Mouse (Mus musculus): ENCODE results near the gene Tyrp1. TPM values are rescaled to one million over a fixed set of nuclear protein-coding genes. Genes with fewer than 3 reads are reported as not detected.

The Tyrp1 gene
- polyA plus RNA-seq, 1 experiment from 2014 or later: not detected

DNA sequence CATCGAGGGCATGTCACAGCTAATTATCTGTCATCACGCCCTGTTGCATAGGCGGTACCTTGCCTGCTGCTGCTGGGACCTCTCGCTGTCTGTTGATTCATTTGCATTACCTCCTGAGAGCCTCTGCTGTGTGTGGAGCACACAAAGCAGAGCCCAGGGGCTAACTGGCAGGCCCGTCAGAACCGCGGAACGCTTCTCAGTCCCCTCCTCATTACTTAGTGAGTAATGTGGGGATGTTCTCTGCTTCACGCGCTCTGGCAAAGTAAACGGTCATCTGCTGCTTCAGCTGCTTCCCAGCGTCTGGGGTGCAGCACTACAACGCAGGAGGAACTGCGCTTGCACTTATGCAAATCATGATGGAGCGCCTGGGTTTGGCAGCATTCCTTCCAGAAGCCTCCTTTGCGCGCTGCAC is 30.6 kb downstream of the Tyrp1 start:
- peaks cover 6% of the 10 kb centered on the region; the same call in 1 of the 2 replicates for H3K4me1 ChIP-seq
- H3K4me2 ChIP-seq: peak overlapping the region; percentile 68
- H3K27me3 ChIP-seq: no peaks in the 10 kb centered on the region
- no peak overlapping the region for H3K27ac ChIP-seq
- ATAC-seq (replicated peaks; ENCODE audit: low FRiP score): peak; percentile 75
- under 1% methylated on average over 17 of the region's 17 CpGs for WGBS
- no peaks in the 10 kb centered on the region for H3K36me3 ChIP-seq
- H3K9ac ChIP-seq: peak overlapping the region; percentile 38; the same call in 1 of the 2 replicates
- H3K9me3 ChIP-seq (replicated peaks): no peaks in the 10 kb centered on the region
- H3K4me3 ChIP-seq (replicated peaks): peak overlapping the region; percentile 42

GRCm38 (mm10) chr4:80866065-80866464 is 32.1 kb downstream of the Tyrp1 start:
- peak; percentile 79 for ATAC-seq (replicated peaks; ENCODE audit: low FRiP score)
- H3K4me3 ChIP-seq (replicated peaks): no peak overlapping the region

GRCm38 (mm10) chr4:80869598-80869997 is 35.7 kb downstream of the Tyrp1 start:
- no peak overlapping the region for H3K9ac ChIP-seq
- H3K36me3 ChIP-seq: no peaks in the 10 kb centered on the region
- H3K27ac ChIP-seq: no peak overlapping the region
- no peaks in the 10 kb centered on the region for H3K27me3 ChIP-seq
- ATAC-seq (replicated peaks; ENCODE audit: low FRiP score): no peak
- H3K4me3 ChIP-seq (replicated peaks): no peak overlapping the region
- H3K4me1 ChIP-seq: peaks cover 18% of the 10 kb centered on the region
- 45% methylated on average over 2 of the region's 2 CpGs for WGBS
- H3K4me2 ChIP-seq: no peak overlapping the region
- H3K9me3 ChIP-seq (replicated peaks): no peaks in the 10 kb centered on the region

More at GRCm38 (mm10) chr4:80866065-80866464, 32.1 kb downstream of the Tyrp1 start:
- Histone ChIP-seq H3K27me3 (no peaks in the 10 kb centered on the region), H3K4me1 (peaks cover 6% of the 10 kb centered on the region; the same call in 1 of the 2 replicates), H3K36me3 (no peaks in the 10 kb centered on the region), H3K9ac (no peak overlapping the region), H3K27ac (no peak overlapping the region), H3K9me3 (replicated peaks) (no peaks in the 10 kb centered on the region), H3K4me2 (no peak overlapping the region)
- WGBS: 15% methylated on average over 5 of the region's 5 CpGs

DNA sequence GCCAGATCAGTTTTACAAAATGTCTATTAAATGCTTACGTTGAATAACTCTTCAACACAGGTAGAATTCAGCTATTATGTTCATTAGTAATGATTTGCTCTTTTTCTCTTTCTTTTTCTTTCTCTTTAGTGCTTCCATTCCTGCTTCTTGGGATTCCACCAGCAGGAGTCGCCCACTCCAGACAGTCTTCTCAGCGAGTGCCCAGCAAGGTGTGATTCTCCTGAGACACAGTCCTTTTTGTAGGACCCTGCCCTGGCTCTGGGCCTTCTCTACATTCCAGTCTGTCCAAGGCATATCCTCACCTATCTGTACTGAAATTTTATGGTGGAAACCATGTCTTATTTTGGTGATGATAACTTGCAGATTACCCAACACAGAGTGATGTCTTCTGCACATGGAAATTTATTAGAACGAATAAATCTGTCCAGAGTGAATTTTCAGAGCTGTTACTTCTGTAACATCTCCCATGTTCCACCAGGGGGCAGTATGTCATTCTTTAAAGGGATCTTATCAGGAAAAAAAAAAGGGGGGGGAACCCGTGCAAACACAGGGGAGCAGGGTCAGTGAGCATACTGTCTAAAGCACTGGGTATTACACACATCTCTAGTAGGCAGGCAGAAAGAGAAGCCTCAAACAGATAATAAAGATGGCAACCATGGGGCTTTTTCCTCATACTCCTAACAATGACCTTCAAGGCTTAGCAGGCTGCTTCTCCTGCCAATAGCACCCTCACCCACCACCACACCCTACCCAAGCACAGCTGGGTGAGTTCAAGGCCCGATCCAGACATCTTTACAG is 39.1 kb downstream of the Tyrp1 start:
- Histone ChIP-seq H3K9ac (no peak overlapping the region), H3K36me3 (no peaks in the 10 kb centered on the region), H3K9me3 (replicated peaks) (no peaks in the 10 kb centered on the region), H3K4me3 (replicated peaks) (no peak overlapping the region), H3K4me1 (peaks cover 19% of the 10 kb centered on the region), H3K27me3 (no peaks in the 10 kb centered on the region), H3K27ac (peak overlapping the region; percentile 48; the same call in 1 of the 2 replicates), H3K4me2 (no peak overlapping the region)
- no peak; the same call in 1 of the 2 replicates for ATAC-seq (replicated peaks; ENCODE audit: low FRiP score)
- WGBS: 36% methylated on average over 6 of the region's 6 CpGs

DNA sequence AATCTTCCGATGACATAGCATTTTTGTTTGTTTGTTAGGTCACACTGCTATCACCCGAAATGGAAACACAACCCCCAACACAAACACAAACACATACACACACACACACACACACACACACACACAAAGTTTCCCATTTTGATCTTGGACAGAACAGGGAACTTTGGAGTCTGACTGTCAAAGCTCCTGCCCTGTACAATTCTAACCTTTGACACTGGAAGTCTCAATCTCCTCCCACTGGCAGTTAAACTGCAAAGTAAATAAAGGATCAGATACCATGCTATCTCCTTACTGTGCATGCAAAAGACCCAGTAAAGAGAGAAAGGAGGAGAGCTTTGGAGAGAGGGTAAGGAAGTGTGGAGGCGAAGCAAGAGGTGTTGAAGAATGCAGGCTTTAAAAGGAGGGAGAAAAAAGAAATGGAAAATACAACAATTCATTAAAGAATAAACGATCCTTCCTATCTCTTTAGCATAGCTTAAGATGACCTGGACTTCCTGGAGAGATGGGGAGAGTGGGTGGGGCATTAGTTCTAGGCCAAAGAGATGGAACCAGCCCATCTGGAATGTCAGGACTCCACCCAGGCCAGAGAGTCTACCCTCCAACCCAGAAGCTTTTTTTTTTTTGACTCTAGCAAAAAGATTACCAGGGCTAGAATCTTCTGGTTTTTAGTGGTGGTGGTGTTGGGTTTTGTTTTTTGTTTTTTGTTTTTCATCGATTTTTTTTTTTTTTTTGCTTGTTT is 40.4 kb downstream of the Tyrp1 start:
- 23% methylated on average over 5 of the region's 5 CpGs for WGBS
- no peak overlapping the region for H3K9ac ChIP-seq
- no peaks in the 10 kb centered on the region for H3K9me3 ChIP-seq (replicated peaks)
- H3K27me3 ChIP-seq: no peaks in the 10 kb centered on the region
- no peaks in the 10 kb centered on the region for H3K36me3 ChIP-seq
- peaks cover 19% of the 10 kb centered on the region for H3K4me1 ChIP-seq
- no peak overlapping the region for H3K4me2 ChIP-seq
- ATAC-seq (replicated peaks; ENCODE audit: low FRiP score): peak; percentile 84
- H3K4me3 ChIP-seq (replicated peaks): no peak overlapping the region
- H3K27ac ChIP-seq: peak overlapping the region; percentile 48; the same call in 1 of the 2 replicates

DNA sequence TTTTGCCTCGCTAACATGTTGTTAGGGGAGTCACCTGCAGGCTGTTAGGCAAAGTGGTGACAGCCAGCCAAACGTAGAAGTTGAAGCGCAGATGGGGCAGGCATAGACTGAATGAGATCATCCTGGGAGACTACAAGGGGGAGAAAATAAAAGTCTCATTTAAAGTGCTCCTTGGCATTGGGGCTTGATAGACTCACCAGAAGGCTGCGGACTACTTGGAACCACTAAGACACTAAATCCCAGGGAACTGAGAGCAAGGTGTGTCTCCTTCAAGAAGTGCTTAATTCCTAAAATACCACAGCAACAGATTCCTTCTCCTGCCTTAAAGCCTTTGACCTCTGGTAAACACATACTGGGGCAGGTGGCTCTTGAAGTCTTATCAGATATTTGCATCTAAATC is 41.1 kb downstream of the Tyrp1 start:
- peaks cover 19% of the 10 kb centered on the region for H3K4me1 ChIP-seq
- H3K4me3 ChIP-seq (replicated peaks): no peak overlapping the region
- H3K9me3 ChIP-seq (replicated peaks): no peaks in the 10 kb centered on the region
- WGBS: 67% methylated on average over 4 of the region's 4 CpGs
- H3K27ac ChIP-seq: no peak overlapping the region
- H3K27me3 ChIP-seq: no peaks in the 10 kb centered on the region
- no peak overlapping the region for H3K9ac ChIP-seq
- no peak overlapping the region for H3K4me2 ChIP-seq
- ATAC-seq (replicated peaks; ENCODE audit: low FRiP score): no peak
- H3K36me3 ChIP-seq: no peaks in the 10 kb centered on the region

DNA sequence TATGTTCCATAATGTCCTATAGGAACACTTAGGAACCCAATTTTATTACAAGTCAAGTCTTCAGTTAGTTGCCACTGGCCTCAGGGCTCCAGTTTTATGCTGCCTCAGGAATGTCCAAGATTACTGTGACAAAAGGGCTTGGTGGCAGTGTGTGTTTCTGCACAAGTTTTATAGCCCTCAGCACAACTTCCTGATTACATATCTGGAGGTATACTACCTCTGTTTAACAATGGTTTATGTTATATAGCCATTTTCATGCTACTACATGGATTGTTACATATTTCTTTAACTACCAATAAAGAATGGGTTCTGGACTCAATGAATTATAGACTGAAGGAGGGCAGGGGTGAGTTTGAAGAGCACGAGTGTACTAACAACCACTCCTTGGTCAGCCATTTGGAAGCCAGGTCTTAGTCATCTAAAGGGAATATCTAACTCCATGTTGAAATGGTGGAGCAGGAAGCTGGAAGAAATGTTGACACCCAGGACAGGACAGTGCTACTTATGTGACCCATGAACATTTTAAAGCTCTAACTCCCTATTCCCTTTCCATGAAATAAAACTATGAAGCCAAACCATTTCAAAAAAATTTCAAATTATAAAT is 48.2 kb downstream of the Tyrp1 start:
- H3K4me2 ChIP-seq: no peak overlapping the region
- no peak overlapping the region for H3K9ac ChIP-seq
- H3K4me1 ChIP-seq: no peaks in the 10 kb centered on the region
- H3K27ac ChIP-seq: no peak overlapping the region
- WGBS: 72% methylated on average over 1 of the region's 1 CpGs
- no peak overlapping the region for H3K4me3 ChIP-seq (replicated peaks)
- no peaks in the 10 kb centered on the region for H3K27me3 ChIP-seq
- no peaks in the 10 kb centered on the region for H3K9me3 ChIP-seq (replicated peaks)
- no peak for ATAC-seq (replicated peaks; ENCODE audit: low FRiP score)
- H3K36me3 ChIP-seq: no peaks in the 10 kb centered on the region

- H3K4me2 ChIP-seq: no peak overlapping the region
- no peaks in the 10 kb centered on the region for H3K36me3 ChIP-seq
- no peak overlapping the region for H3K27ac ChIP-seq
- 79% methylated on average over 4 of the region's 4 CpGs for WGBS
- no peaks in the 10 kb centered on the region for H3K9me3 ChIP-seq (replicated peaks)
- H3K27me3 ChIP-seq: no peaks in the 10 kb centered on the region
- ATAC-seq (replicated peaks; ENCODE audit: low FRiP score): no peak
- no peak overlapping the region for H3K4me3 ChIP-seq (replicated peaks)
- no peaks in the 10 kb centered on the region for H3K4me1 ChIP-seq
- no peak overlapping the region for H3K9ac ChIP-seq
Observed at GRCm38 (mm10) chr4:80886631-80887030, 52.7 kb downstream of the Tyrp1 start.

DNA sequence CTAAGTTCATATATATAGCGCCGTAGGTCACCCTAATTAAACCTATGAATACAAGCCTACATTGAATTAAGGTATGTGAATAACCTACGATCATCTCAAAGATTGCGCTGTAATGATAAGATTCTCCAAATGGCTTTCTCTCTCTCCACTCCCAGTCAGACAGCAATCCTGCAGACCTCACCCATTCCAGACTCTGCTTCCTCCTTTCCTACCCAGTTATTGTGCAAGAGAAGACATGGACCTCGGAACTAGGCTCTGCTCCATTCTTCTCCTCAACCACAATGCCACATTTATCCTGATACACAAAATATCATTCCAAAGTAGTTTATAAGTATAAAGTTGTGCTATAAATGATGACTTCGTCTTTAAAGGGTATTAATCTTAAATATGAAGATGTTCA is 57.1 kb downstream of the Tyrp1 start:
- Histone ChIP-seq H3K4me1 (peaks cover 7% of the 10 kb centered on the region; the same call in 1 of the 2 replicates), H3K4me3 (replicated peaks) (no peak overlapping the region), H3K36me3 (no peaks in the 10 kb centered on the region), H3K27ac (no peak overlapping the region), H3K27me3 (no peaks in the 10 kb centered on the region), H3K9me3 (replicated peaks) (no peaks in the 10 kb centered on the region), H3K4me2 (no peak overlapping the region), H3K9ac (no peak overlapping the region)
- WGBS: 93% methylated on average over 6 of the region's 6 CpGs
- no peak for ATAC-seq (replicated peaks; ENCODE audit: low FRiP score)

- no peak overlapping the region for H3K4me3 ChIP-seq (replicated peaks)
Observed at GRCm38 (mm10) chr4:80895278-80895894, 61.5 kb downstream of the Tyrp1 start.

More at GRCm38 (mm10) chr4:80895278-80895894, 61.5 kb downstream of the Tyrp1 start:
- no peak for ATAC-seq (replicated peaks; ENCODE audit: low FRiP score)
- Histone ChIP-seq H3K4me1 (peaks cover 7% of the 10 kb centered on the region; the same call in 1 of the 2 replicates), H3K27ac (no peak overlapping the region), H3K27me3 (no peaks in the 10 kb centered on the region), H3K9me3 (replicated peaks) (no peaks in the 10 kb centered on the region), H3K9ac (no peak overlapping the region), H3K4me2 (no peak overlapping the region), H3K36me3 (no peaks in the 10 kb centered on the region)
- WGBS: 42% methylated on average over 4 of the region's 4 CpGs

Data from kidney, embryonic 15.5 days (tissue).